Mouse (Mus musculus) gastrocnemius, postnatal 4 days (tissue): ENCODE measurements around the gene Kcnh4. TPM values are rescaled to one million over a fixed set of nuclear protein-coding genes. Genes with fewer than 3 reads are reported as not detected.
A peak's percentile ranks its signal among the peaks of the same experiment; 100 is the strongest.

Experiments
- DNase-seq, 2 experiments: peaks; one replicate each; pipeline ENCODE4 v3.0.0; 2021 to 2022; ENCODE audit warnings: low spot score in 2 of 2, mixed read lengths in 2 of 2
- total RNA-seq, 2 experiments: library from RNA; stranded (reverse); gene quantifications; 2 replicates each; pipeline ENCODE4 v1.2.3; 2021

The Kcnh4 gene
- total RNA-seq, 2 experiments from 2014 or later: 0.10 TPM; not detected in 1

DNA sequence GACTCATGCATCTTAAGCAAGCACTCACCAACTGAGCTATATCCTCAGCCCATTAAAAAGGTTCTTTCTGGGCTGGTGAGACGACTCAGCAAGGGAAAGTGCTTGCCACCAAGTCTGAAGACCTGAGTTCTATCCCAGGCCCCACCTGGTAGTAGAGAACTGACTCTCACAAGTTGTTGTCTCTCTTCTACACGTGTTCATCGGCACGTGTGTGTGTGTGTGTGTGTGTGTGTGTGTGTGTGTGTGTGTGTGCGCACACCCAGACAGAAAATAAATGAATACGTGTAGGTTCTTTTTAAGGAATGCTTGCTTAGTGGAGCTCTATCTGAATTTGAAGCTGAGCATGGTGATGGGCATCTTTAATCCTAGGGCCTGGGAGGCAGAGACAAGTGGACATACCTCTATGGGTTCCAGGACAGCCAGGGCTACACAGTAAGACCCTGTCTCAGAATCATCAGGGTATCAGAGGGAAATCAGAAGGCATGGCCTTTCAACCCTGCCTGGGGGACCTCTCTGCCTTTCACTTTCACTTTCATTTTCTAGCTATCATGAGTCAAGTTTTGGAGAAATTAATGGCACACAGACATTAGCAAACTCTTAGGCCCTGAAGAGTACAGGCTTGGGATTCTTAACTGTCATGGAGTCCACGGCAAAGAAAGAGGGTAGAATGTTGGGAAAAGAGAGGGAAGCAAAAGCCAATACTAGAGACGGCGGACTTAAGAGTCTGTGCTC lies 24.4 kb downstream of the Kcnh4 start:
- no peak for DNase-seq

GRCm38 (mm10) chr11:100730477-100731205 lies 29.1 kb downstream of the Kcnh4 start:
- peak in 1 of 2 experiments; percentile 7 for DNase-seq

DNA sequence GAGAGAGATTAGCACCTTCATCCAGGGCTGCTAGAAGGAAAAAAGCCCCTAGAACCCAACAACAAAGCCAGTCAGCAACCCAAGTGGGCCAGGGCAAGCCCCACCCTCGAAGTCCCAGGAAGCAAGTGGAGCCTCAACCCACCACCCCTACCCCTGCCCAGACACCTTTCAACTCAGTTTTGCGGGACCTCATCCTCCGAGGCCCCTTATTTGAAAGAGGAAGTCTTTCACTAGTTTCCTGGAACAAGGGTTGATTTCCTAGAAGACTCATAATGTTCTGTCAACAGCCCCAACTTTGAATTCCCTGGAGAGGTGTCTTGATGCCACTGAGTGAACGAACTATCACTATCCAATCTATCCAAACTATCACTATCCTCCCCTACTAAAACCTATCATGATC lies 29.8 kb downstream of the Kcnh4 start:
- DNase-seq: no peak

GRCm38 (mm10) chr11:100728601-100729000 lies 31.1 kb downstream of the Kcnh4 start:
- DNase-seq: peak in 1 of 2 experiments; percentile 16

DNA sequence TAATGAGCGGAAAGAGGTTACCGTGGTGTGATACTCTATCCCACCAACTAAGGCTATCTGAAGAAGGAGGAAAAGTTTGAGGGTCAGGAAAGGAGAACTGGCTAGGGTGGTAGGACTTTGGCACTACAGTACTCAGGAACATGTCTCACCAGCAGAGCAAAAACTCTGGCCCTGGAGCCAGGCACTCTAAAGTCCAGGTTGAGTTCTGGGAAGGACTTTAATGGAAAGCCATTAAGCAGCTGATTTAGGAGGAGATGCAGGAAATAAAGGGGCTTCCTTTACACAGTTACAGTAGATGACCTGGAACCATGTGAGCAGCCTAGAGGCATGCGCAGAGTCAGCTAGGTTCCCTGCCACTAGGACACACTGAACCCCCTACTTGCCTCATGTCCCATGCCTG lies 32.5 kb downstream of the Kcnh4 start:
- no peak for DNase-seq

- DNase-seq: peak in 1 of 2 experiments; percentile 7
These were observed 34.7 kb downstream of the Kcnh4 start for GRCm38 (mm10) chr11:100724919-100725512.

- no peak for DNase-seq
These were observed 37.2 kb downstream of the Kcnh4 start for GRCm38 (mm10) chr11:100722493-100723028.

- DNase-seq: no peak
These were observed 37.8 kb downstream of the Kcnh4 start for GRCm38 (mm10) chr11:100721776-100722492.

GRCm38 (mm10) chr11:100721254-100721653 lies 38.5 kb downstream of the Kcnh4 start:
- DNase-seq: no peak

GRCm38 (mm10) chr11:100720345-100720744 lies 39.4 kb downstream of the Kcnh4 start:
- DNase-seq: no peak

- DNase-seq: no peak
These were observed 39.8 kb downstream of the Kcnh4 start for GRCm38 (mm10) chr11:100719893-100720292.

DNA sequence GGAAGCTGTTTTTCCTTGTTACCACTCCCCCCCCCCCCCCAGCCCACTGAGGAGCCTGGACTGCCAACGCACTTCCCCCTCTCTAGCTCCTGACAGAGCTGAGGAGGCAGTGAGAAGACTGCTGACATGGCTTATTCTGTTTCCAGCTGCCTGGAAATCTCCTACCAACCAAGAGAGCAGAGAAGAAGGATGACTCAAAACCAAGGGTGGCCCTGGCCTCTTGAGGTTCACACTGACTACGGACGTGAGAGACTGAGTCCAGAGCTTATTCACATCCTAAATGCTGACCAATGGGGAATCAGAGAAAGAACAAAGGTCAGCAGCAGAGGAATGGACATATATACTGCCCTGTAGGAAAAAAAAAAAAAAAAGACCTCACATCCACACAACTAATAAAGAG lies 40.4 kb downstream of the Kcnh4 start:
- DNase-seq: no peak

DNA sequence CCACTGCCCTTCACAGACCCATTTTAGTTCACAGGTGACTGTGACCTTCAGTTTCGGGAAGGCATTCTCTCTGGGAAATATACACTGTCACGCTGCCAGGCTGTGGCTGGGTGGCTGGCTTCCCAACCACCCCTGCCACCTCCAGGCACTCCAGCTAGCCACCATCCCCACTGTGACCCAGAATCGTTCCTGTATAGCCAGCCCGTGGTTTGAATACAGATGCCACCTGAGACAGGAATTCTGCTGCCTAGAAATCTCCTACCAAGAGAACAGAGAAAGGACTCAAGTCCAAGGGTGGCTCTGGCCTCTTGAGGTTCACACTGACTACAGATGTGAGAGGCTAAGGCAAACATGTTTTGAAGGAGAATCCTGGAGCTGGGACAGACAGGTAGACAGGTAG lies 40.9 kb downstream of the Kcnh4 start:
- DNase-seq: no peak

GRCm38 (mm10) chr11:100718462-100718861 lies 41.3 kb downstream of the Kcnh4 start:
- no peak for DNase-seq

GRCm38 (mm10) chr11:100716649-100717048 lies 43.1 kb downstream of the Kcnh4 start:
- DNase-seq: no peak

DNA sequence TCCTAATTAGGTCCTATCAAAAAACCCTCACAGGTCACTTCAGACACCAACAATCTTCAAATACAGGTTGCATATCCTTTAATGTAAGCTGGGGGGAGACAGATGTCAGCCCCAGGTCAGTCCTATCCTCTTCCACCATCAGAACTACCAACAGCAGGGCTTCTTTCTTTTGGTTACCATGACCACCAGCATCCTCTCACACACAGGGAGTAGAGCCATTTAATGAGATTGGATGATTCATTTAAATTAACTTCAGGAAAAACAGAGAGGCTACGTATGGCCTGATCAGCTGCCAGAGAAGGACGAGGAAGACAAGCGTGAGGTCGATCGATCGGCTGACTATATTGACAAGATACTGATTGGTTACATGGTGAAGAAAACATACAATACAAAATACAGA lies 44.8 kb downstream of the Kcnh4 start:
- DNase-seq: no peak

DNA sequence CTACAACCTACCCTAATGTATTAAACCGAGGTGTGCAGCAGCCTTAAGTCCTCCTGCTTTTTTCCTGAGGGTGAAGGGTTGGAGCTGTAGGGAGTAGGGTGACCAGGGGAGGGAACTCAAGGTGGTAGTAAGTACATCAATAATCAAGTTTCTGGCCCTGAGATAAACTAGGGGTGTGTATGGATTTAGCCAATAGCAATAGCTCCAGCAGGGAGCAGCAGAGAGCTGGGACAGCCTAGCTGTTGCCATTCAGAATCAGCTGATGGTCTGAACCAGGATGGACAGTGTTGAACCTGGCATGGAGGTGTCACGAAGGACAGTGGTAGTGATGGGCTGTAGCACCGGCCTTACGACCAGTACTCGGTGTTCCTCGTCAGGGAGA lies 45.2 kb downstream of the Kcnh4 start:
- peak; percentile 70 to 86 for DNase-seq

DNA sequence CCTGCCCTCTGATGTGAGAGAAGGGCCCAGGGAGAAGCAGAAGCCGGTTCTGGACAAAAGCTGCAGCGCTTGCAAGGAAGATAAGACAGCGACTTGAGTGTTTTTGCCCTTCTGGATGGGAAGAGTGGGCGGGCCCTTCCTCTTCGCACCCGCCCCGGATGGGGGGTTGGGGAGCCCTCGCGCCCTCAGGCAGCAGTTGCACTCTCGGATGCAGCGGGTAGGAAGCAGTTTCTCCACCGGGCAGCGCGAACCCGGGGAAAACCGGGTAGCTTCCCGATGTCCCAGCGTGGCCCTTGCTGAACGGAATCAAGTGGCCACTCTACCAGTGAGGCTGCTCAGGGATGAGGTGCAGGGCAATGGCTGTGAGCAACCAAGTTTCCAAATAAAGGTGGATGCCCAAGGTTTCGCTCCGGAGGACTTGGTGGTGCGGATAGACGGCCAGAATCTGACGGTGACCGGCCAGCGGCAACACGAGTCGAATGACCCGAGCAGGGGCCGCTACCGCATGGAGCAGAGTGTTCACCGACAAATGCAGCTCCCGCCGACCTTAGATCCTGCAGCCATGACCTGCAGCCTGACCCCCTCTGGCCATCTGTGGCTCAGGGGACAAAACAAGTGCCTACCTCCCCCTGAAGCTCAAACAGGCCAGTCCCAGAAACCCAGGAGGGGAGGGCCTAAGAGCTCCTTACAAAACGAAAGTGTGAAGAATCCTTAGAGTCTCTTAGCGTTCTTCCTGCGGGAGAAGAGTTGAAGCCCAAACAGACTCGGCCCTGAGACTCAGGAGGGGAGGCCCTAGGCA lies 45.8 kb downstream of the Kcnh4 start, which contains the start of gene Hspb9:
TSS of gene Hspb9 (plus strand) at position 116 of the 799 bp plus-strand sequence.
- peak in 1 of 2 experiments; percentile 58 for DNase-seq

DNA sequence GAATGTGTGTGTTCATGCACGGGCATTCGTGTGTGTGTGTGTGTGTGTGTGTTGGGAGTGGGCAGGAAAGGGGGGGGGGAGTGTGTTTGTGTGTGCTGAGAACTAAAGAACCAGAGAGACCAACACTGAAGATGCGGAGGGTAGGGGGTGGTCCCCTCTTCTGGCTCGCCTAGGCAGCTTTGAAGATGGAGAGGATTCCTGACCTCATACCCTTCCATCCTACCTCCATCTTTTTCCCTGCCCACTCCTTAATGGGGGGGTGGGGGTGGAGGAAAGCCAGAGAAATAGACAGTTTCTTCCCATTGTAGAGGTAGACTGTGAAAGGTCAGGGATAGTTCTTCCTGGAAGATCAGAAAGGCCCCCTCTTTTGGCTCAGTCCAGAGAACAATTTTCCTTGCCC lies 46.6 kb downstream of the Kcnh4 start:
- DNase-seq: no peak
